Mouse (Mus musculus) limb, embryonic 14.5 days (tissue): ENCODE data around the gene Szrd1. TPM values are rescaled to one million over a fixed set of nuclear protein-coding genes. Genes with fewer than 3 reads are reported as not detected.

Source experiments
- ATAC-seq: fragments of 200-750 bp; cut with Nextera tagmentation; 2 replicates; pipeline ENCODE4 v1.8.0; 2017; ENCODE audit warnings: low read depth, moderate number of reproducible peaks, moderate TSS enrichment; ENCODE audit not compliant: low FRiP score
- DNase-seq: peaks from one replicate; pipeline ENCODE4 v3.0.0-alpha.2; 2015; ENCODE audit warnings: low spot score
- H3K27ac ChIP-seq: fragments of 300-500 bp; sonication (generic); replicated peaks from 2 replicates; pipeline ENCODE4 v1.5.1; 2014; ENCODE audit warnings: low read depth, mild to moderate bottlenecking, low read length, moderate library complexity, mixed read lengths
- H3K27me3 ChIP-seq: fragments of 300-500 bp; sonication (generic); 2 replicates; pipeline ENCODE4 v1.6.1; 2014; ENCODE audit warnings: low read length, mixed read lengths; ENCODE audit not compliant: control insufficient read depth, insufficient read depth
- H3K36me3 ChIP-seq: fragments of 300-500 bp; sonication (generic); 2 replicates; pipeline ENCODE4 v1.6.1; 2014; ENCODE audit warnings: mild to moderate bottlenecking, low read length, moderate library complexity, mixed read lengths; ENCODE audit not compliant: control insufficient read depth, insufficient read depth
- H3K4me1 ChIP-seq: fragments of 300-500 bp; sonication (generic); 2 replicates; pipeline ENCODE4 v1.6.1; 2014; ENCODE audit warnings: antibody characterized with exemption, low read length, mixed read lengths; ENCODE audit not compliant: control insufficient read depth, insufficient read depth
- H3K4me2 ChIP-seq: fragments of 300-500 bp; sonication (generic); replicated peaks from 2 replicates; pipeline ENCODE4 v1.6.1; 2014; ENCODE audit warnings: low read depth, mild to moderate bottlenecking, low read length, moderate library complexity; ENCODE audit not compliant: severe bottlenecking
- H3K4me3 ChIP-seq: fragments of 300-500 bp; sonication (generic); replicated peaks from 2 replicates; pipeline ENCODE4 v1.5.1; 2014; ENCODE audit warnings: low read length
- H3K9ac ChIP-seq: fragments of 300-500 bp; sonication (generic); 2 replicates; pipeline ENCODE4 v1.6.1; 2014; ENCODE audit warnings: mild to moderate bottlenecking, low read depth, low read length, moderate library complexity; ENCODE audit not compliant: severe bottlenecking
- H3K9me3 ChIP-seq: fragments of 300-500 bp; sonication (generic); 2 replicates; pipeline ENCODE4 v1.6.1; 2016; ENCODE audit warnings: low read length; ENCODE audit not compliant: control insufficient read depth
- POLR2A ChIP-seq: fragments of 200-500 bp; IDR thresholded peaks from 2 replicates; pipeline ENCODE4 v1.8.0; 2012; ENCODE audit warnings: inconsistent platforms, mild to moderate bottlenecking, moderate library complexity, borderline replicate concordance; ENCODE audit not compliant: insufficient read depth, insufficient read length; ENCODE audit errors: extremely low read depth
- WGBS: fragments of 180-500 bp; shearing (Covaris S2); extraction: QIAGEN DNeasy Blood & Tissue Kit; methylation state at CpG from one replicate; pipeline ENCODE4 v1.1.7; 2014; 5-methylcytosine and 5-hydroxymethylcytosine counted together
- polyA plus RNA-seq, 2 experiments: library from polyadenylated mRNA; depleted of rRNA in 1 of 2; stranded (reverse) in 1 of 2; unstranded in 1 of 2; fragments of >200 nt; fragmentation: Nextera tagmentation in 1 of 2; extraction: Ambion mirVana in 1 of 2; gene quantifications; 2 replicates each; pipeline versions ENCODE4 v1.2.1 to v1.2.3; 2012 to 2014

Gene Szrd1
- polyA plus RNA-seq, 2 experiments, result 38.6 to 63.7 TPM

DNA sequence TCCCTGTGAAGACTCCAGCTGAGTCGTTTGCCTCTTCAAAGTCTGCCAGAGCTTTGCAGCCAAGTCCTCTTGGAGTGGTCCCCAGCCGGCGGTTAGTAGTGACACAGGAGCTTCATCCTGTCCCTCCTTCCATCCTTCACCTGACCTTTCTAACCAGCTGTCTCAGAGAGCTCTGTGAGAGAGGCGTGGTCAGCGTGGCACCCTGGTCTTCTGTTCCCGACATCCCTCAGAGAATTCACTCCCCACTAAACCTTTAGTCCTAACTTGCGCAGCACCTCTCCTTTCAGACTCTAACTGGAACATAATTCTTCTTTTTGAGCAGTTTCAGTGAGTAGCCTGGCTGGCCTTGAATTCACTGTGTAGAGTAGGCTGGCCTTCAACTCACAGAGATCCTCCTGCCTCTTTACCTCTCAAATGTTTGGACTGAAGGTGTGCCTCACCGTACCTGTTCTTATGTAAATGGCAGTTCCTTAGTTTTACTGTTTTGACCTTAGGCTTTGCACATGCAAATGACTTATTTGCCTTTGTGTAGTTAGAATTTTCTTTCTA is 26.2 kb upstream of the Szrd1 start:
- ATAC-seq (no peak), DNase-seq (no peak)
- H3K9ac ChIP-seq, result no peak overlapping the region
- no peaks in the 10 kb centered on the region for H3K4me1 ChIP-seq
- H3K4me3 ChIP-seq, result no peak overlapping the region
- H3K4me2 ChIP-seq, result no peak overlapping the region
- 67% methylated on average over 8 of the region's 8 CpGs for WGBS
- no peak for TF ChIP-seq POLR2A
- no peak overlapping the region for H3K27ac ChIP-seq
- H3K27me3 ChIP-seq, result no peaks in the 10 kb centered on the region
- no peaks in the 10 kb centered on the region for H3K9me3 ChIP-seq
- peaks cover 17% of the 10 kb centered on the region for H3K36me3 ChIP-seq

DNA sequence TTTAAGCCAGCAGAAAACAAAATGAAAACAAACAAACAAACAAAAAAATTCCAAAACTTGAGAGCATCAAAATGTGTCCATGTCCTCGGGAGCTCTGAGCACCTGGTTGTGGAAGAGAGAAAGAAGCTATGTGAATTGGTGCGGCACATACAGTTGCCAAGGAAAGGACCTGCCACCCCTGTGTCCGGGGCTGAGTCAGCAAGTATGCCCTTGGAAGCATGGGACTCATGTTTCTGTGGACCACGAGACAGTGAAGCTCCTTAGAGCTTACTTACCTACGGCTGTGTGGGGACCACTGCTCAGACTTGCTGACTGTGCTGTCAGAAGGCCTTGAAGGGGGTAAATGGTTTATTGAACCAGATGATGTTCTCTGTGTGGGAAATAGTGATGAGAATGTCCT is 24.2 kb upstream of the Szrd1 start:
- Histone ChIP-seq H3K4me3 (no peak overlapping the region), H3K36me3 (peaks cover 2% of the 10 kb centered on the region; the same call in 1 of the 2 replicates), H3K9me3 (no peaks in the 10 kb centered on the region), H3K9ac (no peak overlapping the region), H3K4me1 (peaks cover 10% of the 10 kb centered on the region), H3K4me2 (no peak overlapping the region), H3K27ac (no peak overlapping the region), H3K27me3 (no peaks in the 10 kb centered on the region)
- TF ChIP-seq POLR2A, result no peak
- WGBS, result 92% methylated on average over 5 of the region's 5 CpGs
- DNase-seq, result no peak
- ATAC-seq, result no peak

- H3K9me3 ChIP-seq, result no peaks in the 10 kb centered on the region
- H3K36me3 ChIP-seq, result no peaks in the 10 kb centered on the region
- 89% methylated on average over 6 of the region's 6 CpGs for WGBS
- no peak overlapping the region for H3K4me2 ChIP-seq
- no peak overlapping the region for H3K4me3 ChIP-seq
- no peak overlapping the region for H3K27ac ChIP-seq
- H3K9ac ChIP-seq, result no peak overlapping the region
- H3K27me3 ChIP-seq, result no peaks in the 10 kb centered on the region
- ATAC-seq, result no peak
- no peak for DNase-seq
- TF ChIP-seq POLR2A, result no peak
- H3K4me1 ChIP-seq, result peaks cover 11% of the 10 kb centered on the region
Observed at GRCm38 (mm10) chr4:141161699-141162208, 22.2 kb upstream of the Szrd1 start.

- Histone ChIP-seq H3K4me3 (no peak overlapping the region), H3K4me1 (peaks cover 11% of the 10 kb centered on the region), H3K4me2 (no peak overlapping the region), H3K9ac (no peak overlapping the region), H3K9me3 (no peaks in the 10 kb centered on the region), H3K27me3 (no peaks in the 10 kb centered on the region), H3K36me3 (no peaks in the 10 kb centered on the region), H3K27ac (no peak overlapping the region)
- 85% methylated on average over 4 of the region's 4 CpGs for WGBS
- no peak for TF ChIP-seq POLR2A
- no peak for DNase-seq
- ATAC-seq, result no peak
Observed at GRCm38 (mm10) chr4:141160193-141160592, 20.6 kb upstream of the Szrd1 start.

DNA sequence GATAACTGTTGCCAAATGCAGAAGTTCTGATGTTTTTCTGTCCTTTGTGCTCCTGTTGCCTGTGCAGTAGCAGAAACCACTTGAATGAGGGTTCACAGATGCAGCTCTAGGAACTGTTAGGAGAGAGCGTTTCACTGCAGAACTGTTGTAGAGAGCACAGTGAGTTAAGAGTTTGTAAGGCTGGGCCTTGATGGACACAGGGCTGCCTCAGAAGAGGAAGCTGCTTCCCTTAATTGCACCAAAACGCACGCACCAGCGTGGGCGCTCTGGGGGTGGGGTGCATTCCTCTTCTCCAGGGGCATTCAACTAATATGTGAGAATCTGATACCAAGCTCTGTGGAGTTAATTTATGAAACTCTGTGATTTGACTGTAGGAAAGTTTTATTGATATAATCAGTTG is 20.1 kb upstream of the Szrd1 start:
- Histone ChIP-seq H3K27ac (0 out of 2 replicates have a peak overlapping the region, but pooled peaks have one; percentile 48), H3K4me3 (no peak overlapping the region), H3K4me2 (no peak overlapping the region), H3K27me3 (no peaks in the 10 kb centered on the region), H3K9ac (0 out of 2 replicates have a peak overlapping the region, but pooled peaks have one; percentile 12), H3K4me1 (peaks cover 11% of the 10 kb centered on the region), H3K36me3 (no peaks in the 10 kb centered on the region), H3K9me3 (no peaks in the 10 kb centered on the region)
- WGBS, result 38% methylated on average over 5 of the region's 5 CpGs
- DNase-seq (no peak), ATAC-seq (no peak)
- no peak for TF ChIP-seq POLR2A
